Mouse (Mus musculus) embryonic facial prominence, embryonic 11.5 days (tissue): ENCODE measurements at regions not wholly inside any gene's neighbourhood (a gene's known extent, or its start where the extent isn't known, plus 50 kb on each side); places are given as distances from the start of the nearest gene placed in this dataset.

Source experiments
- ATAC-seq: fragments of 200-750 bp; cut with Nextera tagmentation; replicated peaks from 2 replicates; pipeline ENCODE4 v1.8.0; 2017; ENCODE audit warnings: low read depth; ENCODE audit not compliant: insufficient number of reproducible peaks, low FRiP score, low TSS enrichment
- DNase-seq: peaks from one replicate; pipeline ENCODE4 v3.0.0-alpha.2; 2015; ENCODE audit warnings: low spot score
- H3K27ac ChIP-seq: fragments of 300-500 bp; sonication (generic); replicated peaks from 2 replicates; pipeline ENCODE4 v1.5.1; 2014; ENCODE audit warnings: mild to moderate bottlenecking, low read depth, low read length, control low read depth
- H3K27me3 ChIP-seq: fragments of 300-500 bp; sonication (generic); 2 replicates; pipeline ENCODE4 v1.6.1; 2014; ENCODE audit warnings: mild to moderate bottlenecking, low read length, moderate library complexity, mixed read lengths; ENCODE audit not compliant: control insufficient read depth, insufficient read depth
- H3K36me3 ChIP-seq: fragments of 300-500 bp; sonication (generic); replicated peaks from 2 replicates; pipeline ENCODE4 v1.6.1; 2014; ENCODE audit warnings: low read depth, mild to moderate bottlenecking, low read length, moderate library complexity, mixed read lengths; ENCODE audit not compliant: control insufficient read depth, insufficient read depth
- H3K4me1 ChIP-seq: fragments of 300-500 bp; sonication (generic); 2 replicates; pipeline ENCODE4 v1.6.1; 2014; ENCODE audit warnings: low read length, mixed read lengths; ENCODE audit not compliant: control insufficient read depth, insufficient read depth
- H3K4me2 ChIP-seq: fragments of 300-500 bp; sonication (generic); 2 replicates; pipeline ENCODE4 v1.6.1; 2014; ENCODE audit warnings: low read depth, mild to moderate bottlenecking, control low read depth, low read length, moderate library complexity
- H3K4me3 ChIP-seq: fragments of 300-500 bp; sonication (generic); 2 replicates; pipeline ENCODE4 v1.5.1; 2014; ENCODE audit warnings: low read depth, low read length, control low read depth
- H3K9ac ChIP-seq: fragments of 300-500 bp; sonication (generic); replicated peaks from 2 replicates; pipeline ENCODE4 v1.6.1; 2014; ENCODE audit warnings: mild to moderate bottlenecking, control low read depth, low read length
- H3K9me3 ChIP-seq: fragments of 300-500 bp; sonication (generic); replicated peaks from 2 replicates; pipeline ENCODE4 v1.6.1; 2016; ENCODE audit warnings: mild to moderate bottlenecking, low read length, inconsistent platforms, mixed read lengths; ENCODE audit not compliant: control insufficient read depth
- WGBS: fragments of 180-500 bp; shearing (Covaris S2); extraction: QIAGEN DNeasy Blood & Tissue Kit; methylation state at CpG from one replicate; pipeline ENCODE4 v1.1.7; 2014; 5-methylcytosine and 5-hydroxymethylcytosine counted together

DNA sequence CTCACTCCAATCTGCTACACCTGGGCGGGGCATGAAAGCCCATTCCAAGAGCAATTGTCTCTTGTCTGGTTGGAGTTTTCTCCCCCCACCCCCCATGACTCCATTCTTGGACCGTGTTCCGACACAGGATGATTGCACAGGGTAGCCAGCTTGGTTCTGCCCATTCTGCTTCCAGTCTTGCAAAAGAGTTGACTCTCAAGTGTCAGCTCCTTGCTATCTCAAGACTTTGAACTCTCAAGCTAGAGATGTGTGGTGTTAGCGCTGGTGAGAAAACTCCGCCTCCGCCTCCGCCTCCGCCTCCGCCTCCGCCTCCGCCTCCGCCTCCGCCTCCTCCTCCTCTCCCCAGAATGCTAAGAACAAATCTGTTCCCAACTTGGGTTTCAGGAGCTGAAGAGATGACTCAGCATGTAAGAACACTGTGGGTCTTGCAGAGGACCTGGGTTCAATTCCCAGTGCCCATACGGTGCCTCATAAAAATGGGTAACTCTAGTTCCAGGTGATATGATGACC lies 135.1 kb downstream of the Bcat1 start:
- no peak for ATAC-seq
- no peaks in the 10 kb centered on the region for H3K27me3 ChIP-seq
- DNase-seq: no peak
- 95% methylated on average over 14 of the region's 14 CpGs for WGBS
- no peaks in the 10 kb centered on the region for H3K9me3 ChIP-seq
- H3K27ac ChIP-seq: no peak overlapping the region
- H3K9ac ChIP-seq: no peak overlapping the region
- no peaks in the 10 kb centered on the region for H3K36me3 ChIP-seq
- H3K4me1 ChIP-seq: no peaks in the 10 kb centered on the region
- H3K4me3 ChIP-seq: no peak overlapping the region
- no peak overlapping the region for H3K4me2 ChIP-seq

DNA sequence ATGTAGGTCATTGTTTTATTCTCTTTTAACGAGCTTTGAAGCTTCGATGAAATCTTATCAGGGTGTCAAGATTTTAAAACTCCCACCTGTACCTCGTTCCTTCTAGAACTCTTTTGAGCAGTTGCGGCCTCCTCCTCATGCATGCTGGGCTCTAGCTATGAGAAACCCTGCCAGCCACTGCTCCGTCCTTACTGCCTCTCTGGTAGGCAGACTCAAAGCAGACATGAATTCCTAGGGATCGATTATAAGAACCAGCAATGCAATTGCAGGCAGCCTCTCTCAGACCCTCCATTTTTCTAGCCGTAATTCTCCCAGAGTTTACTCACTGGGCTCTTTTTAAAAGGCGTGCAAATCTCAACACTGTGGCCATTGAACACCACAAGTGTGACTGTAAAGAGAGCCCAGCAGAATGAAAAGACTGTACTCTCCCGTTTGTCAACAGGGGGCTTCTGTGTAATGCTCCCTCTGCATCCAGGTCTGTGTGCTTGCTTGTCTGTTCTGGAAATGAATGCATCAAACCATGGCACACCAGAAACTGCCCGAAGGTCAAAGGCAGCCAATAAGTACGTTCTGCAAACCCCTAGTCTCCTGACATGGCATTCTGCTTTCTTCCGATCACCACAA lies 137.3 kb downstream of the Bcat1 start:
- no peak overlapping the region for H3K27ac ChIP-seq
- H3K4me2 ChIP-seq: no peak overlapping the region
- no peaks in the 10 kb centered on the region for H3K36me3 ChIP-seq
- ATAC-seq (no peak), DNase-seq (no peak)
- no peak overlapping the region for H3K9ac ChIP-seq
- H3K4me3 ChIP-seq: no peak overlapping the region
- no peaks in the 10 kb centered on the region for H3K27me3 ChIP-seq
- no peaks in the 10 kb centered on the region for H3K4me1 ChIP-seq
- 78% methylated on average over 12 of the region's 12 CpGs for WGBS
- no peaks in the 10 kb centered on the region for H3K9me3 ChIP-seq

DNA sequence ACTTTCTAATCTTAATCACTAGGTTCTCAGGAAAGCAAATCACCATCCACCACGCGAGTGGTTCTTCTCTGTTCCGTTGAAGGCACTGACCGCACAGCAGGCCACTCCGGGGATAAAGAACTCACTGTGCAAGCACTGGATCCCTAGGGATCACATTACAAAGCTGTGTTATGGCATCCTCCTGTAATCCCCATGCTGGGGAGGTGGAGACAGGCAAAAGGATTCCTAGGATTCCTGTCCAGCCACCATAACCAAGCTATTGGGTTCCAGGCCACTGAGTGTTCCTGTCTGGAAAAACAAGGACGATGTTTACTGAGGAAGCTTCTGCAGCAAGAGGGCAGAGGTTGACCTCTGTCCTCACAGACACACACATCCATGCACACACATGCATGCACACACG lies 138.8 kb downstream of the Bcat1 start:
- Histone ChIP-seq H3K27ac (no peak overlapping the region), H3K9ac (no peak overlapping the region), H3K36me3 (no peaks in the 10 kb centered on the region), H3K4me1 (no peaks in the 10 kb centered on the region), H3K9me3 (0 out of 2 replicates have a peak, but pooled peaks cover 2% of the 10 kb centered on the region), H3K27me3 (no peaks in the 10 kb centered on the region), H3K4me2 (no peak overlapping the region), H3K4me3 (no peak overlapping the region)
- WGBS: 53% methylated on average over 7 of the region's 7 CpGs
- no peak for DNase-seq
- ATAC-seq: no peak

DNA sequence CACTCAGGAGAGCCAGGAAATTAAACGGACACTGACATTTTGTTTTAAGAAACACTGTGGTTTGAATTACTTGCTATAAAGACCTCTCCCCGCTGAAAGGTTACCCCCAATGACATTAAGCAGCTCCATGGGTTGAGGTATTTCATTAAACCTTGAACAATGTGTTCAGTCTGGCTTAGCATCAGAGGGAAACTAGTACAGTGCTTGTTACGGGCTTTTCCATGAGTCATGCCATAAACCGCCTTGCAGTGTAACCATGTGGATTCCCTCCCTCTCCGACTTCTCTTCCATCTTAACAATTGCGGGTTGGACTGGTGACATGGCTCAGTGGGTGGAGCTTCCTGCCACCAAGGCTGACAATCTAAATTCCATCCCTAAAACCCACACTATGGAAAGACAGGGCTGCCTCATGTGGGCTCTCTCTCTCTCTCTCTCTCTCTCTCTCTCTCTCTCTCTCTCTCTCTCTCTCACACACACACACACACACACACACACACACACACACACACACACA lies 142.2 kb downstream of the Bcat1 start:
- Histone ChIP-seq H3K4me3 (no peak overlapping the region), H3K27ac (no peak overlapping the region), H3K27me3 (no peaks in the 10 kb centered on the region), H3K9me3 (0 out of 2 replicates have a peak, but pooled peaks cover 2% of the 10 kb centered on the region), H3K4me2 (no peak overlapping the region), H3K36me3 (no peaks in the 10 kb centered on the region), H3K4me1 (no peaks in the 10 kb centered on the region), H3K9ac (no peak overlapping the region)
- 86% methylated on average over 6 of the region's 6 CpGs for WGBS
- DNase-seq (no peak), ATAC-seq (no peak)

DNA sequence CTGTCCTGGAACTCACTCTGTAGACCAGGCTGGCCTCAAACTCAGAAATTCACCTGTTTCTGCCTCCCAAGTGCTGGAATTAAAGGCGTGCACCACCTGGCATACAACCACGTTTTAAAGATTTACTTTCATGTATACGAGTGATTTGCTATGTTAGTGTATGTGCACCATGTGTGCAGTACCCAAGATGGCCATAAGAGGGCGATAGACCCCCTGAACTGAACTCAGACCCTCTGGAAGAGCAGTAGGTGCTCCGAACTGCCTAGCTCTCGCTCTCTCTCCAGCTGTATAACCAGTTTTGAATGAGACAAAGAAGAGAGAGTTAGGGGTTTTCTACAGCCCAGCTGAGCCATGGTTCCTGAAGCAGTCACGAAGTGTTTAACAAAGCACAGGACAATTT lies 143.6 kb downstream of the Bcat1 start:
- no peak overlapping the region for H3K4me2 ChIP-seq
- 83% methylated on average over 7 of the region's 7 CpGs for WGBS
- H3K36me3 ChIP-seq: no peaks in the 10 kb centered on the region
- 0 out of 2 replicates have a peak, but pooled peaks cover 2% of the 10 kb centered on the region for H3K9me3 ChIP-seq
- no peaks in the 10 kb centered on the region for H3K27me3 ChIP-seq
- H3K27ac ChIP-seq: no peak overlapping the region
- H3K4me3 ChIP-seq: no peak overlapping the region
- ATAC-seq: no peak
- H3K9ac ChIP-seq: no peak overlapping the region
- DNase-seq: no peak
- no peaks in the 10 kb centered on the region for H3K4me1 ChIP-seq

DNA sequence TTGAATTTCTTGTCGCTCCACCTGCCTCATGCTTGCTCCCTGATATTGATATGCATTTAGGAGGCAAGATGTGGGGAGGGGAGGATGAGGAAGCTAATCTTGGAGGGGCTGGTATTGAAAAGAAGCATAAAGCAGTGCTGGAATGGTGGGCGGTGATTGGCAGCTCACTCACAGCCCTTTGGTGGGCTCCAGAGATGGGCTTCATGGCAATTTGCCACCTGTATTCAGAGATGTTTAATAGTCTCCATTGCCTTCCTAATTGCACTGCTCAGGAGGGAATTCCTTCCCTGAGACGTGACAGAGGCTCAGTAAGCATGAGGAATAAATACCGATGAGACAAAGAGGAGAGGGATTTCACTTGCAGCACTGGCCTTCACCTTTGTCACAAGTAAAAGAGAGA lies 146.0 kb downstream of the Bcat1 start:
- Histone ChIP-seq H3K9me3 (0 out of 2 replicates have a peak, but pooled peaks cover 2% of the 10 kb centered on the region), H3K27me3 (no peaks in the 10 kb centered on the region), H3K4me1 (no peaks in the 10 kb centered on the region), H3K4me2 (no peak overlapping the region), H3K4me3 (no peak overlapping the region), H3K9ac (no peak overlapping the region), H3K27ac (no peak overlapping the region), H3K36me3 (no peaks in the 10 kb centered on the region)
- WGBS: 77% methylated on average over 4 of the region's 4 CpGs
- DNase-seq (no peak), ATAC-seq (no peak)

DNA sequence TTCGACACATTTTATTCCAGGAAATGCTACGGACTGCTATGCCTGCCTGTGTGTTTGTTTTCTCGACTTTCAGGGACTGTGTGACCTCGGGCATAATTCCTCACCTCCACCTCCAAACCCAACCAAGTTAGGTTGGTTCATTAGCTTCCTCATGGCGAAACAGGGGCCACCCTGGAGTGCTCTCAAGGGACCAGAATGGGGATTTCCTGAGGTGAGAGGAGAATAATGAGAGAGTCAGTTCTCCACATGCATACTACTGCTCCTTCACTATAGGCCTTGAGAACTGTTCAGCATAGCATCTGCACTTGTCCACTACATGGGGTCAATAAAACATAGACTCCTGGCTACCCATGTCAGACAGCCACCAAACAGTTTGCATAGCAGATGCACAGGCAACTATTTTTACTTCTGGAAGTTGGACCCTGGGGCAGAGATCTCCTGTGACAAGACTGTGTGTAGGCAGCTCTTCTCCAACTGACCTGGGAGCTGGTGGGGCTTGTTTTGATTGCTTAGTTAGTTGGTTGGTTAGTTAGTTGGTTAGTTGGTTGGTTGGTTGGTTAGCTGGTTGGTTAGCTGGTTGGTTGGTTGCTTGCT lies 146.6 kb downstream of the Bcat1 start:
- H3K4me1 ChIP-seq: no peaks in the 10 kb centered on the region
- H3K27ac ChIP-seq: no peak overlapping the region
- WGBS: 80% methylated on average over 5 of the region's 5 CpGs
- no peak overlapping the region for H3K4me3 ChIP-seq
- H3K36me3 ChIP-seq: no peaks in the 10 kb centered on the region
- H3K4me2 ChIP-seq: no peak overlapping the region
- DNase-seq (no peak), ATAC-seq (no peak)
- H3K27me3 ChIP-seq: no peaks in the 10 kb centered on the region
- no peak overlapping the region for H3K9ac ChIP-seq
- 0 out of 2 replicates have a peak, but pooled peaks cover 2% of the 10 kb centered on the region for H3K9me3 ChIP-seq

DNA sequence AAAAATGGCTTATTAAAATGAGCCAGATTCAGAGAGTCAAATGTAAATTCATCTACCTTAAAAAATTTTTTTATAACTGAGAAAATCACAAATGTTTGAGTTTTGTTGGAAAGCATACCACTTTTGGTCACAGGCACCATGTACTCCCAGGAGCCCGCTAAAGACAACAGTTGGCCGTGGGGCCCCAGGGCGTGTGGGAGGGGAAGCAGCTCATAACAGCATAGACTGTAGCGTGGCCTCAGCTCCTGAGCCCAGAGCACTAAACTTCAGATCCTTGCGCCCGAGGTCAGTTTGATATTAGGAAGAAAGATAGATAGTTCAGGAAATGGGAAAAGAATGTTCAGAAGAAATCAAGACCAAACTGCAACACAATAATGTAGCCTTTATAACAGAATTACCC lies 145.8 kb upstream of the Sox5 start:
- 57% methylated on average over 6 of the region's 6 CpGs for WGBS
- no peaks in the 10 kb centered on the region for H3K36me3 ChIP-seq
- H3K27me3 ChIP-seq: no peaks in the 10 kb centered on the region
- ATAC-seq (no peak), DNase-seq (no peak)
- H3K4me2 ChIP-seq: no peak overlapping the region
- H3K9me3 ChIP-seq: 0 out of 2 replicates have a peak, but pooled peaks cover 2% of the 10 kb centered on the region
- no peak overlapping the region for H3K9ac ChIP-seq
- no peaks in the 10 kb centered on the region for H3K4me1 ChIP-seq
- H3K27ac ChIP-seq: no peak overlapping the region
- no peak overlapping the region for H3K4me3 ChIP-seq
